ENCODE assay signal across 8 mouse cellular contexts in genomic region chr7:25305956-25306613, GRCm38 (mm10). TPM values are rescaled to one million over a fixed set of nuclear protein-coding genes. Genes with fewer than 3 reads are reported as not detected.
DNase-seq lines count a peak whose midpoint lies in the region; ATAC-seq and TF ChIP-seq lines count a peak whose summit lies in the region.

TSS of gene Tmem145 (plus strand) at chr7:25306106.

- H3K9ac ChIP-seq in forebrain, embryonic 11.5 days (ENCODE audit: low read length), result peak within 1 kb of the TSS; percentile 67
- H3K9ac ChIP-seq in intestine, postnatal 0 days (ENCODE audit: low read depth, low read length), result peak within 1 kb of the TSS; percentile 7; the same call in 1 of the 2 replicates
- no peak within 1 kb of the TSS for H3K9ac ChIP-seq in liver, embryonic 13.5 days
- H3K9ac ChIP-seq in neural tube, embryonic 13.5 days, result peak within 1 kb of the TSS; percentile 89

- H3K4me2 ChIP-seq in forebrain, embryonic 11.5 days (ENCODE audit: low read depth, low read length, severe bottlenecking), result peak within 1 kb of the TSS; percentile 92
- peak within 1 kb of the TSS; percentile 95 for H3K4me2 ChIP-seq in intestine, postnatal 0 days (replicated peaks; ENCODE audit: low read depth)
- H3K4me2 ChIP-seq in liver, embryonic 13.5 days, result peak within 1 kb of the TSS; percentile 72
- peak within 1 kb of the TSS; percentile 84 for H3K4me2 ChIP-seq in neural tube, embryonic 13.5 days

- no peaks in the 10 kb centered on the region for H3K9me3 ChIP-seq in forebrain, embryonic 11.5 days (ENCODE audit: control insufficient read depth, low read length)
- H3K9me3 ChIP-seq in intestine, postnatal 0 days (ENCODE audit: control insufficient read depth), result no peaks in the 10 kb centered on the region
- H3K9me3 ChIP-seq in liver, embryonic 13.5 days (replicated peaks), result no peaks in the 10 kb centered on the region
- H3K9me3 ChIP-seq in neural tube, embryonic 13.5 days, result no peaks in the 10 kb centered on the region

- WGBS in forebrain, embryonic 11.5 days, result under 1% methylated on average over 37 of the region's 47 CpGs
- WGBS in intestine, postnatal 0 days, result under 1% methylated on average over 47 of the region's 47 CpGs
- 1% methylated on average over 47 of the region's 47 CpGs for WGBS in liver, embryonic 13.5 days (ENCODE audit: insufficient replicate concordance)
- 0% methylated on average over 44 of the region's 47 CpGs for WGBS in neural tube, embryonic 13.5 days

- TF ChIP-seq CTCF in intestine, postnatal 0 days (IDR thresholded peaks at IDR 0.05; ENCODE audit: low read depth), result peak; percentile 6; the same call in 1 of the 2 replicates

- ATAC-seq in forebrain, embryonic 11.5 days (replicated peaks; ENCODE audit: low FRiP score), result peak; percentile 69
- ATAC-seq in intestine, postnatal 0 days, result peak; percentile 71
- ATAC-seq in liver, embryonic 13.5 days (ENCODE audit: low read depth), result peak; percentile 34; the same call in 1 of the 2 replicates
- peak; percentile 85 for ATAC-seq in neural tube, embryonic 13.5 days (ENCODE audit: low read depth)

- peak within 1 kb of the TSS; percentile 51 for H3K4me3 ChIP-seq in forebrain, embryonic 11.5 days (ENCODE audit: low read depth, low read length)
- H3K4me3 ChIP-seq in intestine, postnatal 0 days (ENCODE audit: low read depth, low read length), result peak within 1 kb of the TSS; percentile 49
- H3K4me3 ChIP-seq in liver, embryonic 13.5 days (replicated peaks), result peak within 1 kb of the TSS; percentile 54
- H3K4me3 ChIP-seq in neural tube, embryonic 13.5 days, result peak within 1 kb of the TSS; percentile 70

- no peaks in the 10 kb centered on the region for H3K36me3 ChIP-seq in forebrain, embryonic 11.5 days (ENCODE audit: control insufficient read depth, insufficient read depth, low read length)
- no peaks in the 10 kb centered on the region for H3K36me3 ChIP-seq in intestine, postnatal 0 days (ENCODE audit: control insufficient read depth, insufficient read depth)
- no peaks in the 10 kb centered on the region for H3K36me3 ChIP-seq in liver, embryonic 13.5 days
- H3K36me3 ChIP-seq in neural tube, embryonic 13.5 days, result peaks cover 5% of the 10 kb centered on the region; the same call in 1 of the 2 replicates

- H3K4me1 ChIP-seq in forebrain, embryonic 11.5 days (replicated peaks; ENCODE audit: control insufficient read depth, insufficient read depth, low read length), result peaks cover 3% of the 10 kb centered on the region; the same call in 1 of the 2 replicates
- H3K4me1 ChIP-seq in intestine, postnatal 0 days (replicated peaks; ENCODE audit: control insufficient read depth, insufficient read depth, low read length), result 0 out of 2 replicates have a peak, but pooled peaks cover 2% of the 10 kb centered on the region
- peaks cover 8% of the 10 kb centered on the region for H3K4me1 ChIP-seq in liver, embryonic 13.5 days (replicated peaks)
- peaks cover 22% of the 10 kb centered on the region for H3K4me1 ChIP-seq in neural tube, embryonic 13.5 days (replicated peaks)

- 0 out of 2 replicates have a peak, but pooled peaks cover 4% of the 10 kb centered on the region for H3K27me3 ChIP-seq in forebrain, embryonic 11.5 days (ENCODE audit: control insufficient read depth, insufficient read depth, low read length)
- peaks cover 26% of the 10 kb centered on the region for H3K27me3 ChIP-seq in intestine, postnatal 0 days (replicated peaks; ENCODE audit: control insufficient read depth, insufficient read depth, low read length)
- peaks cover 76% of the 10 kb centered on the region for H3K27me3 ChIP-seq in liver, embryonic 13.5 days
- peaks cover 27% of the 10 kb centered on the region for H3K27me3 ChIP-seq in neural tube, embryonic 13.5 days

- no peak within 1 kb of the TSS for H3K27ac ChIP-seq in forebrain, embryonic 11.5 days (ENCODE audit: low read depth, low read length)
- no peak within 1 kb of the TSS for H3K27ac ChIP-seq in intestine, postnatal 0 days (ENCODE audit: low read depth, low read length)
- H3K27ac ChIP-seq in liver, embryonic 13.5 days, result no peak within 1 kb of the TSS
- H3K27ac ChIP-seq in neural tube, embryonic 13.5 days (replicated peaks), result peak within 1 kb of the TSS; percentile 90

- DNase-seq in layer of hippocampus, adult 8-10 months (ENCODE audit: low spot score in 2 of 2), result no peak
- DNase-seq in layer of hippocampus, adult 9-10 months (ENCODE audit: low spot score), result no peak
- DNase-seq in brain, adult 2 months (ENCODE audit: low read depth, low spot score), result peak; percentile 71
- peak; percentile 83 for DNase-seq in forebrain, embryonic 11.5 days (ENCODE audit: low spot score)
- DNase-seq in liver, embryonic 13.5 days, result no peak
- DNase-seq in spleen, adult 18-20 months, result no peak

RNA-seq across cellular contexts. Expression of gene Tmem145, which starts in this region (rescaled TPM):
- 10 to 100 TPM; 28.7 to 36.7 (median 33.4) TPM for total RNA-seq in layer of hippocampus, adult 8-10 months (2022)
- 6.7 and 7.7 TPM in 2 replicates for polyA plus RNA-seq in forebrain, embryonic 11.5 days (2014; fragmentation: Nextera tagmentation; extraction: Ambion mirVana)
- polyA plus RNA-seq in intestine, postnatal 0 days (2015; fragmentation: Nextera tagmentation; extraction: Ambion mirVana), result 0.69 and 0.92 TPM in 2 replicates
- 0.10 TPM in 1 of 2 replicates, not detected in the other for polyA plus RNA-seq in liver, embryonic 13.5 days (2015; fragmentation: Nextera tagmentation; extraction: Ambion mirVana)
- polyA plus RNA-seq in neural tube, embryonic 13.5 days (2015; fragmentation: Nextera tagmentation; extraction: Ambion mirVana), result 51.7 and 52.2 TPM in 2 replicates

Comparison
In these comparisons a context has a peak if more than half of its experiments do, and no peak if none do; other contexts are left out.
1. Peak in ATAC-seq, H3K4me3 ChIP-seq, H3K9ac ChIP-seq and H3K4me2 ChIP-seq in intestine, postnatal 0 days; RNA of the gene not detected or under 1 TPM.
2. Peak in ATAC-seq, H3K4me3 ChIP-seq and H3K4me2 ChIP-seq in liver, embryonic 13.5 days; RNA of the gene not detected or under 1 TPM.
3. DNase-seq: peak in brain, adult 2 months (single experiment) and forebrain, embryonic 11.5 days (single experiment); none in layer of hippocampus, adult 8-10 months (0 of 2), layer of hippocampus, adult 9-10 months (single experiment), liver, embryonic 13.5 days (single experiment) and spleen, adult 18-20 months (0 of 2).
4. ATAC-seq: peak in every context shown above with its lines; median percentile 85 in neural tube, embryonic 13.5 days; 71 in intestine, postnatal 0 days; 69 in forebrain, embryonic 11.5 days; 34 in liver, embryonic 13.5 days.
5. Peak in every context shown above with its lines, with median percentiles within 50 percentile points of each other: H3K4me2 ChIP-seq and H3K4me3 ChIP-seq.